Mouse (Mus musculus) layer of hippocampus, adult 2 months (tissue): ENCODE data around the gene Bmp2k. TPM values are rescaled to one million over a fixed set of nuclear protein-coding genes. Genes with fewer than 3 reads are reported as not detected.

Source experiments
- DNase-seq, 2 experiments: peaks; one replicate each; pipeline ENCODE4 v3.0.0; 2022; ENCODE audit warnings: low spot score in 2 of 2
- H3K27ac ChIP-seq: fragments of 200-600 bp; 2 replicates; pipeline ENCODE4 v1.8.1; 2022
- H3K4me3 ChIP-seq: fragments of 200-600 bp; 2 replicates; pipeline ENCODE4 v1.8.1; 2022; ENCODE audit warnings: mild to moderate bottlenecking
- CTCF ChIP-seq: fragments of 200-600 bp; conservative IDR thresholded peaks from 2 replicates; pipeline ENCODE4 v1.8.1; 2022; ENCODE audit warnings: antibody characterized with exemption, mild to moderate bottlenecking, moderate library complexity
- total RNA-seq, 2 experiments: library from RNA; stranded (reverse); gene quantifications; 2 replicates each; pipeline ENCODE4 v1.2.3; 2021

The Bmp2k gene
- total RNA-seq, 2 experiments from 2014 or later: 12.3 to 13.2 TPM

DNA sequence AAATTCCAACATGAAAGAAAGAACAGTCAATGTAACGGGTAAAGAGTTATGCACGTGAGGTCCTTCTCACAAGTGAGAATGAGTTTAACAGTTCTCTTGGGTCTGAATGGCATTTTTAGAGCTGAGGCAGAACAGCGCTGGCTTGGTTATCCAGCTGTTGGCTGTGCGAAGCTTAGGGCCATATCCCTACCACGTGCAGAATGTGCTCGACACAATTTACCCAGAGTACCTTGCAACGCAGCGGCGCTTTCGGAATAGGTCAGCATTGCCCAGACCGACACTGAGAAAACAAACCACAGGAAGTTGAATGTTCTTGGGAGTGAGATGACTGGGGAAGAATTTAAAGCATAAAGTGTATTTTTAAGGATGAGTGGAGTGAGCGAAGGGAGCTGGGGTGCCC is 127.5 kb downstream of the Bmp2k start:
- Histone ChIP-seq H3K27ac (no peak overlapping the region), H3K4me3 (no peak overlapping the region)
- no peak for DNase-seq
- TF ChIP-seq CTCF: no peak

- Histone ChIP-seq H3K27ac (no peak overlapping the region), H3K4me3 (no peak overlapping the region)
- no peak for TF ChIP-seq CTCF
- no peak for DNase-seq
Measured at GRCm38 (mm10) chr5:97125459-97125970, 128.0 kb downstream of the Bmp2k start.

DNA sequence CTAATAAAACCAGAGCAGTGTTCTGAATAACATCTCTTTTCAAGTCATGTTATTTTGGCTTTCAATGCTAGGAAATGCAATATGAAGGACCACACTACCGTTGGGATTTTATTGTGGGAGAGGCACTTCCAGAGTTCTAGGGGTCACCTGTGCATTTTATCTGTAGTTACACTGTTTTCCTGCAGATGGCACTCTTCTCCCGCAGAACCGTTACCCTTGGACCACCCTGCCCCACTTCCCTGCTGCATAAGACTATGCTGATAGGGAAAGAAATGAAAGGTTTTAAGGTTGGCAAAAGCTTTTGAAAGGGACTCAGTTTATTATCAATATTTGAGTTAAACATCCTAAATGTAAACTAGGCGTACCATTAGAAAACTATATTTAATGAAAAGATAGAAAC is 128.5 kb downstream of the Bmp2k start:
- no peak overlapping the region for H3K27ac ChIP-seq
- TF ChIP-seq CTCF: peak; percentile 89
- DNase-seq: peak in 1 of 2 experiments; percentile 67
- no peak overlapping the region for H3K4me3 ChIP-seq

DNA sequence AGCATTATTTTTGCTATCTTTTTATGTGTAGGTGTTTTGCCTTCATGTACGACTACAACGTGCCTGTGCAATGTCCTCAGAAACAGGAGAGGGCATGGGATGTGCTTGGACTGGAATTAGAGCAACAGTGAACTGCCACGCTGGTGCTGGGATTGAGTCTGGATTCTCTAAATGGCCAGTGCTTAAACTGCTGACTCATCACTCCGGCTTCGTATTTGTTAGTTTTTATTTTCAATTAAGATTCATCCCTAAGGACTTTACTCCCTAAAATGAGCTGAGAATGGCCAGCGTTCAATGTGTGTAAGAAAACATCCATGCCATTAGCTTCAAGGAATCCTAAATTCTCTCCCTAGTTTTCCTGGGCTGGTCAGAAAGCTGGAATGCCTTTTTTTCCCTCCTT is 129.8 kb downstream of the Bmp2k start:
- no peak for TF ChIP-seq CTCF
- DNase-seq: no peak
- Histone ChIP-seq H3K27ac (no peak overlapping the region), H3K4me3 (no peak overlapping the region)

GRCm38 (mm10) chr5:97128242-97129226 is 131.0 kb downstream of the Bmp2k start:
- H3K4me3 ChIP-seq: no peak overlapping the region
- peak; percentile 63 to 74 for DNase-seq
- H3K27ac ChIP-seq: 0 out of 2 replicates have a peak overlapping the region, but pooled peaks have one; percentile 18
- TF ChIP-seq CTCF: peak; percentile 92

DNA sequence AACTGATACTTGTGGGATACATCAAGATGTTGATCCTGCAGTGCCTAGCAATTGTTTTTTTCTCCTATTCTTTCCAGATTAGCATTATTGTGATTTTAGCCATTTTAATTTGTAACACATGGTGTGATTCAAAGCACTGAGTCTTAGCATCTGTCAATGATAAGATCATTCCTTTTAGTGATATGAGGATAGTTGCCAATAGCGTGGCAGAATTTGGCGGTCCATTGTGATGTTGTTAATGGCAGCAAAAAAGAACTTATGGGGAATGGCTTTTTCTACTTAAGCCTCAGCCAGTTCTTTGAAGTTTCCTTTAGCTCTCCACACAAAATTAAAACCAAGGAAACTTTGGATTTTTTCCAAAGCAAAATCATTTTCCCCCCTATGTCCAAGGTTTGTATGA is 132.1 kb downstream of the Bmp2k start:
- TF ChIP-seq CTCF: no peak
- H3K27ac ChIP-seq: no peak overlapping the region
- no peak for DNase-seq
- H3K4me3 ChIP-seq: no peak overlapping the region

DNA sequence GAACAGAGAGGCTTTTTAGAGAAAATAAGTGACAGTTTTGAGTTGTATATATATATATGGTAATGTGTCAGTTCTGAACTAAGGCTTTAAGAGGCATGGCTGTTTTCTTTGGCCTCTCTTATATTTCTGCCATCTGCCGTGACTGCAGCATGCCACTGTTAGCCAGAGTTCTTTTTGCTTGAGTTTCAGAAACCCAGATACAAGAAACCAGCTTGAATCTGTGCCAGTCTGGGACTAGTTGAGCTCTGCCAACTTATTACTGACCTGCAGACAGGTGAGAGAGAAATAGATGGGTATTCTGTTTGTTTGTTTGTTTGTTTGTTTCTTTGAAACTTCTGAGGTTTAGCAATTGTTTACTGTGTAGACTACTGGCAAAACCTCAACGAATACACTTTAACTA is 137.8 kb downstream of the Bmp2k start:
- TF ChIP-seq CTCF: no peak
- no peak for DNase-seq

More for the DNA sequence above, 137.8 kb downstream of the Bmp2k start:
- Histone ChIP-seq H3K27ac (peak overlapping the region; percentile 78; the same call in 1 of the 2 replicates), H3K4me3 (no peak overlapping the region)

Other genes starting within 250 kb of the Bmp2k start
- gene Anxa3, start 204.3 kb upstream of the Bmp2k start, total RNA-seq: 10 to 100 TPM; 12.3 to 14.2 TPM
- gene Paqr3, start 113.9 kb downstream of the Bmp2k start, total RNA-seq: 10 to 100 TPM; 29.8 to 31.8 TPM